Mouse (Mus musculus) erythroblast, embryonic 14.5 days (primary cell): ENCODE measurements around the gene Krt83. TPM values are rescaled to one million over a fixed set of nuclear protein-coding genes. Genes with fewer than 3 reads are reported as not detected.

Experiments used
- H3K27me3 ChIP-seq: 2 replicates; pipeline ENCODE4 v1.6.1; 2012; ENCODE audit warnings: inconsistent platforms; ENCODE audit not compliant: control insufficient read depth
- H3K36me3 ChIP-seq: 2 replicates; pipeline ENCODE4 v1.6.1; 2012; ENCODE audit warnings: mild to moderate bottlenecking, inconsistent platforms; ENCODE audit not compliant: control insufficient read depth
- H3K4me1 ChIP-seq: 2 replicates; pipeline ENCODE4 v1.6.1; 2012; ENCODE audit warnings: inconsistent platforms; ENCODE audit not compliant: control insufficient read depth
- H3K4me3 ChIP-seq: replicated peaks from 2 replicates; pipeline ENCODE3; 2012; ENCODE audit warnings: moderate library complexity, mild to moderate bottlenecking, inconsistent platforms
- H3K9me3 ChIP-seq: 2 replicates; pipeline ENCODE4 v1.6.1; 2012; ENCODE audit warnings: low read length, inconsistent platforms, mixed read lengths; ENCODE audit not compliant: control insufficient read depth
- GATA1 ChIP-seq: IDR thresholded peaks from 2 replicates; pipeline ENCODE4 v1.6.1; 2012; ENCODE audit warnings: low read length, inconsistent platforms, mixed read lengths
- TAL1 ChIP-seq: IDR thresholded peaks from 3 replicates; pipeline ENCODE4 v1.6.1; 2012; ENCODE audit warnings: low read length, inconsistent platforms, mixed read lengths
- polyA plus RNA-seq: library from polyadenylated mRNA; stranded (reverse); fragments of >175 nt; gene quantifications from 2 replicates; pipeline ENCODE4 v1.2.3, GENCODE M21; 2012

Krt83 gene
- polyA plus RNA-seq, 1 experiment: not detected

DNA sequence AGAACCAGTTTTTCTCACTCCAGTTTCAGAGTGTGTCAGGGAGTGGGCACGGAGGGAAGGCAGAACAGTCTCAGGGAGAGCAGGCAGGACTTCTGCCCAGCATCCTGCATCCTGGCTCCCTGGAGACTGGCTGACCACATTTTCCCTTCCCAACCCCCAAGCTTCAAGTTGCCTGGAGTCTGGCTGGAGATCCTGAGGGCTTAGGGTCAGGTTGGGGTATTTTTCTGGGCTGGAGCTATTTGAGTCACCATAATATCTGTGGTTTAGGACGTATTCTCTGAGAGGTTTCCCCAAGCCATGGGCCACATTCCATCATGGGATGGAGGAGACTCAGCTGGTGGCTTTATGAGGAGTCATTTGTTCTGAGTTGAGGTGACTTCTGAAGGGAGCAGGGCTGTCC is 36.0 kb downstream of the Krt83 start:
- Histone ChIP-seq H3K4me3 (no peak overlapping the region), H3K4me1 (no peaks in the 10 kb centered on the region), H3K9me3 (peaks cover 8% of the 10 kb centered on the region), H3K36me3 (no peaks in the 10 kb centered on the region), H3K27me3 (no peaks in the 10 kb centered on the region)
- TF ChIP-seq TAL1: no peak
- TF ChIP-seq GATA1: no peak

DNA sequence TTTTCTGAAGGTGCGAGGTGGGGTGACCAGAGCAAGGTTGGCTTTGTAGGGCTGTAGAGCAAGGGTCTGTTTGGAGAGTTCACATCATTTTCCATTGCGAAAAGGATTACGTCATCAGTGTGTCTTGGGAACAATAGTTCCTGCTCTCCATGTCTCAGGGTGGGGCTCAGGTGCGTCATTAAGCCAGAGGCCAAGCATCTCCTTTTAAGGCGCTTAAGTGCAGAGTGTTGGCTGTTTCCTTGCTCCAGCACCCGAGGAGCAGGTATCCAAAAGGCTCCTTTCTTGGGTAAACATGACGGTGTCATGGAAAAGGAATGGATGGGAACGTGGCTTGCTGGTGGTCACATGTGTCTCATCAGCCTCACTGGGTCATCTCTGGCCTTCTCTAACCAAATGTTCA is 36.5 kb downstream of the Krt83 start:
- Histone ChIP-seq H3K36me3 (no peaks in the 10 kb centered on the region), H3K27me3 (no peaks in the 10 kb centered on the region), H3K4me3 (no peak overlapping the region), H3K9me3 (peaks cover 8% of the 10 kb centered on the region), H3K4me1 (no peaks in the 10 kb centered on the region)
- TF ChIP-seq TAL1 (no peak), GATA1 (no peak)

DNA sequence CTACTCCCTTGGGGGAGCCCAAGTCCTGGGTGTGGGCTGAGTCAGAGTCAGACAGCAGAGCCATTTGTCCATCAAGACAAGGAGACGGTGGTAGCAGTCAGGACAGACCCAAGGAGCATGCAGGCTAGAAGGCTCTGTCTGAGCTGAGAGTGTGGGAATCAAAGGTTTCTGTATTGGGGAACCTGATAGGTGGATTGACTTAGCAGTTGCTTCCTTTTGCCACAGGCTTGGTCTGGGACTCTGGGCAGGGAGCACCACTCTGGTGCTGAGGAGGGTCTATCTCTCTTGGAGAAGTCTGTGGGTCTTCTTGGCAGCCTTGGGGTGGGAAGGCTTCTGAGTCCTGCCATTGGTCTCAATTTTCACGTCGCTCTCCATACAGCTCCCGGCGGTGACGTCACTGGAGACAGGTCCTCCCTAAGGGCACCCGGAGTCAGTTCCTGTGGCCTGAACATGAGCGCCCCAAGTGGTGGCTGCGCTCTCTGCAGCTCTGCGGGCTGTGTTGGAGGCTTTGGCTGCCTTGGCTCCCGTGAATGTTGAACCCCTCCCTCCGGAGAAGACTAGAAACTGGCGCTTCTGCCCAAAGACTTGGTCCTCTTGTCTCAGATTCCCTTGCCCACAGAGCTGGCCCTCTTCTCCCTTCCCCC is 38.1 kb downstream of the Krt83 start:
- H3K4me3 ChIP-seq: no peak overlapping the region

DNA sequence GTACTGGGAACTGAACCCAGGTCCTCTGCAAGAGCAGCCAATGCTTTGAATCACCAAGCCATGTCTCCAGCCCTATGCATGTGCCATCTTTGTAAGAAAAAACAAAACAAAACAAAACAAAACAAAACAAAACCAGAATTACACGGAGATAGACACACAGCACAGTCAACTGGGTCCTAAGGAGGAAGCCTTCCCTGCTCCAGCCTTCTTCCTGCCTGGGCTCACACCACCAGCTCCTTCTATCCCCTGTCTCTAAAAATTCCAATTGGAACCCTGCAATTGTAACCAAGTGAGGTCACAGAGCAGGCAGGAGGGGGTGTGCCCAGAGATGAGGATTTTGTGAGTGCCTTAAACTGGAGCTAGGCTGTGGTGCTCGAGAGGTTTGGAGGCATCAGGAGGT is 43.9 kb downstream of the Krt83 start, which contains the start of gene Krt88:
Gene Krt88, plus strand, starts transcription at position 301 of the 400 bp plus-strand sequence.
- Histone ChIP-seq H3K27me3 (no peaks in the 10 kb centered on the region), H3K4me3 (no peak within 1 kb of the TSS), H3K4me1 (no peaks in the 10 kb centered on the region), H3K36me3 (no peaks in the 10 kb centered on the region), H3K9me3 (no peaks in the 10 kb centered on the region)
- no peak for TF ChIP-seq GATA1
- TF ChIP-seq TAL1: no peak

More for the DNA sequence above, 38.1 kb downstream of the Krt83 start:
- peaks cover 8% of the 10 kb centered on the region for H3K9me3 ChIP-seq
- no peaks in the 10 kb centered on the region for H3K4me1 ChIP-seq
- TF ChIP-seq TAL1: no peak
- no peaks in the 10 kb centered on the region for H3K36me3 ChIP-seq
- H3K27me3 ChIP-seq: no peaks in the 10 kb centered on the region

DNA sequence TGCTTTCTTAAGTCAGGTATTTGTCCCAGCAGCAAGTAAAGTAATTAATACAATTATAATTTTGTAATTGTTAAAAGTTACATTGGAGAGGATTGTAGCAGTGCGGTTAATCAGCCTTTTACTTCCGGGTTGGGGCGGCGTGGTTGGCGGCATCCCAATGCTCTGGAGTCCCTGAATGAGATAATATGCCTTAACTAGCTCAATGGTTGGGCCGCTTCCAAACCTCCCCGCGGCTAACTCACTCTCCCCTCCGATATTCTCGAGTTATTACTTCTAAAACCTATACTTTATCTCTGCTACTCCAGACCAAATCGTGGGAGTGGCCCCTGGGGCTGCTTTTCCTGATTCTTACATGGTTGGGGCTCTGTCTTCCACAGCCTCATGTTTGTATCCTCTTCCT is 44.7 kb downstream of the Krt83 start:
- no peak for TF ChIP-seq TAL1
- no peak for TF ChIP-seq GATA1
- no peak overlapping the region for H3K4me3 ChIP-seq

DNA sequence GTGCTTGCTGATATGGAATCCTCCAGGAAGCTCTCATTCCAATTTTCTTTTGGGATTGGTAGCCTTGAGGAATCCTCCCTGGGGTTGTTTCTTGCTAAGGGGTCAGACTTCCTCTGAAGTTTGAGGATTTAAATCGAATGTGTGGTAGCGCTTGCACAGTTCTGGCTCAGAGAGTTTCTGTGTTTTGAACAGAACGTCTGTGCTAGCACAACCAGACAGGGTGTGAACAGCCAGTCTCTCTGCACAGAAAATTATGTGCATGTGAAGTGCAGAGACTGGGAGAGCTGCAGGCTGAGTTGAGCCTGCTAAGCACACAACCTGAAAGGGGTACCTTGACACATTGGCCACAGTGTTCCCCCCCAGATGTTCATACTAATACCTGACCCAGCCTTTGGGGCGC is 50.5 kb downstream of the Krt83 start:
- H3K36me3 ChIP-seq: no peaks in the 10 kb centered on the region
- no peak overlapping the region for H3K4me3 ChIP-seq
- H3K4me1 ChIP-seq: no peaks in the 10 kb centered on the region
- peaks cover 20% of the 10 kb centered on the region for H3K27me3 ChIP-seq
- no peaks in the 10 kb centered on the region for H3K9me3 ChIP-seq
- TF ChIP-seq GATA1: no peak
- no peak for TF ChIP-seq TAL1

More for the DNA sequence above, 44.7 kb downstream of the Krt83 start:
- Histone ChIP-seq H3K36me3 (no peaks in the 10 kb centered on the region), H3K9me3 (no peaks in the 10 kb centered on the region), H3K27me3 (no peaks in the 10 kb centered on the region), H3K4me1 (no peaks in the 10 kb centered on the region)

DNA sequence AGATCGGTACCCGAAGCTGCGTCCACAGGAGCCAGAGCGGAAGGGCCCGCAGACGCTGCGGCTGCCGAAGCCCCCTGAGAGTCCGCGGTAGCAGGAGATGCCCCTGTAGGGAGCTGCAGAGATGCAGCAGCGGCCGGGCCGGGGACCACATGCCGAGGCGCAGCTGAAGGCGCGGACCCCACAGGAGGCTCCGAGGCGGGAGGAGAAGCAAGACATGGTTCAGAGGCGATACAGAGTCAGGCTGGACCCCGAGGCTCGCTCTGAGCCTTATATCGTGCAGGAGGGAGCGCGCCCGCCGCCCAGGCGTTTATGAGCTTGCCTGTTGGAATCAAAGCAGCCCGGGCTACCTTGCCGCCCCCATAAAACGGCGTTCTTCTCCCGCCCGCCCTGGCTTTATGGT is 52.8 kb downstream of the Krt83 start, which contains the start of gene Krt87:
Gene Krt87, minus strand, starts transcription at position 250 of the 400 bp plus-strand sequence.
- Histone ChIP-seq H3K9me3 (no peaks in the 10 kb centered on the region), H3K36me3 (no peaks in the 10 kb centered on the region), H3K27me3 (peaks cover 20% of the 10 kb centered on the region), H3K4me3 (no peak within 1 kb of the TSS), H3K4me1 (no peaks in the 10 kb centered on the region)
- TF ChIP-seq TAL1: no peak
- no peak for TF ChIP-seq GATA1

DNA sequence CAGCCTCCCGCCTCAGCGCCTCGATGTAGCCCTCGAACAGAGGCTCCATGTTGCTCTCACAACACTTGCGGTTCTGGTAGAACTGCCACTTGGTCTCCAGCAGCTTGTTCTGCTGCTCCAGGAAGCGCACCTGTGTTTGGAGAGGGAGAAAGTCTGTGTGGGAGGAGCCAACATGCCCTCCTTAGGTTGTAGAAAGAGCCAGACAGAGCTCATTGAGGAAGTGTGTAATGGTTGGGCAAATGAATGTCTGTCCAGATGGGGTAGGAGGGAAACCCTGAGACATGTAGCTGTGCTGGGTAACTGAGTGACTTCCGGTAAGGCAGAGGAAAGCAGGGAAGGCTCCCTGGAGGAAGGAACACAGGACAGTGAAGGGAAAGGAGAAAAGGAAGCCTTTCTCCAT is 54.7 kb downstream of the Krt83 start:
- H3K36me3 ChIP-seq: no peaks in the 10 kb centered on the region
- no peak overlapping the region for H3K4me3 ChIP-seq
- H3K27me3 ChIP-seq: peaks cover 20% of the 10 kb centered on the region
- H3K9me3 ChIP-seq: no peaks in the 10 kb centered on the region
- TF ChIP-seq GATA1 (no peak), TAL1 (no peak)
- H3K4me1 ChIP-seq: no peaks in the 10 kb centered on the region

Other genes starting within 250 kb of the Krt83 start
- gene Nr4a1, start 237.2 kb downstream of the Krt83 start, polyA plus RNA-seq: 0.14 and 0.16 TPM in 2 replicates
- 2.8 and 3.0 TPM in 2 replicates for gene Atg101, start 207.2 kb downstream of the Krt83 start, polyA plus RNA-seq
- not detected in 2 replicates for gene 6030408B16Rik, start 198.3 kb downstream of the Krt83 start, polyA plus RNA-seq
- gene Krt80, start 121.3 kb downstream of the Krt83 start, polyA plus RNA-seq: not detected in 2 replicates
- gene Krt7, start 80.5 kb downstream of the Krt83 start, polyA plus RNA-seq: not detected in 2 replicates
- gene Krt87, start 52.7 kb downstream of the Krt83 start, polyA plus RNA-seq: not detected in 2 replicates
- gene Krt88, start 43.8 kb downstream of the Krt83 start, polyA plus RNA-seq: not detected in 2 replicates
- not detected in 2 replicates for gene Krt81, start 27.8 kb downstream of the Krt83 start, polyA plus RNA-seq
- gene Krt86, start 18.0 kb downstream of the Krt83 start, polyA plus RNA-seq: not detected in 2 replicates
- not detected in 2 replicates for gene Gm49425, start 25.7 kb upstream of the Krt83 start, polyA plus RNA-seq
- gene Krt84, start 41.3 kb upstream of the Krt83 start, polyA plus RNA-seq: not detected in 2 replicates
- gene Krt82, start 59.2 kb upstream of the Krt83 start, polyA plus RNA-seq: not detected in 2 replicates
- not detected in 2 replicates for gene Krt90, start 71.4 kb upstream of the Krt83 start, polyA plus RNA-seq
- not detected in 2 replicates for gene Krt75, start 82.4 kb upstream of the Krt83 start, polyA plus RNA-seq
- gene Gm5414, start 136.7 kb upstream of the Krt83 start, polyA plus RNA-seq: not detected in 2 replicates
- gene Gm5478, start 155.9 kb upstream of the Krt83 start, polyA plus RNA-seq: not detected in 2 replicates
- gene Krt6b, start 188.8 kb upstream of the Krt83 start, polyA plus RNA-seq: not detected in 2 replicates
- not detected in 2 replicates for gene Krt6a, start 202.8 kb upstream of the Krt83 start, polyA plus RNA-seq
- not detected in 2 replicates for gene Krt5, start 221.4 kb upstream of the Krt83 start, polyA plus RNA-seq